Mouse (Mus musculus) stomach, embryonic 16.5 days (tissue): ENCODE data around the gene Scamp2. TPM values are rescaled to one million over a fixed set of nuclear protein-coding genes. Genes with fewer than 3 reads are reported as not detected.
A peak's percentile ranks its signal among the peaks of the same experiment; 100 is the strongest.

Experiments used
- ATAC-seq: fragments of 200-750 bp; cut with Nextera tagmentation; 2 replicates; pipeline ENCODE4 v1.8.0; 2017; ENCODE audit warnings: moderate number of reproducible peaks, moderate TSS enrichment; ENCODE audit not compliant: insufficient read depth, low FRiP score
- H3K27ac ChIP-seq: fragments of 300-500 bp; sonication (generic); 2 replicates; pipeline ENCODE4 v1.5.1; 2014; ENCODE audit warnings: low read length
- H3K27me3 ChIP-seq: fragments of 300-500 bp; sonication (generic); 2 replicates; pipeline ENCODE4 v1.6.1; 2014; ENCODE audit warnings: low read length, control low read depth, mixed read lengths; ENCODE audit not compliant: control insufficient read depth, insufficient read depth
- H3K36me3 ChIP-seq: fragments of 300-500 bp; sonication (generic); 2 replicates; pipeline ENCODE4 v1.6.1; 2014; ENCODE audit warnings: low read length; ENCODE audit not compliant: control insufficient read depth, insufficient read depth
- H3K4me1 ChIP-seq: fragments of 300-500 bp; sonication (generic); 2 replicates; pipeline ENCODE4 v1.6.1; 2014; ENCODE audit warnings: low read length, control low read depth, mixed read lengths; ENCODE audit not compliant: control insufficient read depth, insufficient read depth
- H3K4me2 ChIP-seq: fragments of 300-500 bp; sonication (generic); 2 replicates; pipeline ENCODE4 v1.6.1; 2014; ENCODE audit warnings: low read depth, low read length, mixed read lengths
- H3K4me3 ChIP-seq: fragments of 300-500 bp; sonication (generic); replicated peaks from 2 replicates; pipeline ENCODE4 v1.5.1; 2014; ENCODE audit warnings: mild to moderate bottlenecking, low read length
- H3K9ac ChIP-seq: fragments of 300-500 bp; sonication (generic); 2 replicates; pipeline ENCODE4 v1.6.1; 2014; ENCODE audit warnings: low read length
- H3K9me3 ChIP-seq: fragments of 300-500 bp; sonication (generic); replicated peaks from 2 replicates; pipeline ENCODE4 v1.6.1; 2016; ENCODE audit warnings: low read length, control low read depth; ENCODE audit not compliant: control insufficient read depth
- WGBS: fragments of 180-500 bp; shearing (Covaris S2); extraction: QIAGEN DNeasy Blood & Tissue Kit; methylation state at CpG from one replicate; pipeline ENCODE4 v1.1.7; 2014; 5-methylcytosine and 5-hydroxymethylcytosine counted together
- polyA plus RNA-seq: library from polyadenylated mRNA; unstranded; fragments of >200 nt; fragmentation: Nextera tagmentation; extraction: Ambion mirVana; gene quantifications from 2 replicates; pipeline ENCODE4 v1.2.1, GENCODE M21; 2015

Scamp2 gene
- polyA plus RNA-seq, 1 experiment from 2014 or later = 98.7 TPM

- no peak for ATAC-seq
- Histone ChIP-seq H3K27ac (no peak overlapping the region), H3K9ac (no peak overlapping the region), H3K9me3 (no peaks in the 10 kb centered on the region), H3K36me3 (no peaks in the 10 kb centered on the region), H3K4me3 (no peak overlapping the region), H3K27me3 (no peaks in the 10 kb centered on the region), H3K4me2 (no peak overlapping the region), H3K4me1 (peaks cover 11% of the 10 kb centered on the region)
- WGBS = 58% methylated on average over 2 of the region's 2 CpGs
These were observed 35.2 kb upstream of the Scamp2 start for GRCm38 (mm10) chr9:57525516-57525915.

GRCm38 (mm10) chr9:57526435-57526834 lies 34.3 kb upstream of the Scamp2 start:
- Histone ChIP-seq H3K4me1 (peaks cover 11% of the 10 kb centered on the region), H3K4me2 (no peak overlapping the region), H3K9ac (no peak overlapping the region), H3K36me3 (no peaks in the 10 kb centered on the region), H3K9me3 (no peaks in the 10 kb centered on the region), H3K27me3 (no peaks in the 10 kb centered on the region), H3K4me3 (no peak overlapping the region), H3K27ac (no peak overlapping the region)
- ATAC-seq = no peak

GRCm38 (mm10) chr9:57531946-57532345 lies 28.8 kb upstream of the Scamp2 start:
- WGBS = 74% methylated on average over 1 of the region's 1 CpGs
- Histone ChIP-seq H3K36me3 (no peaks in the 10 kb centered on the region), H3K4me1 (no peaks in the 10 kb centered on the region), H3K4me2 (no peak overlapping the region), H3K27ac (no peak overlapping the region), H3K9ac (no peak overlapping the region), H3K27me3 (no peaks in the 10 kb centered on the region), H3K4me3 (no peak overlapping the region), H3K9me3 (no peaks in the 10 kb centered on the region)
- ATAC-seq = no peak

GRCm38 (mm10) chr9:57536362-57536761 lies 24.4 kb upstream of the Scamp2 start:
- H3K9ac ChIP-seq = no peak overlapping the region
- no peaks in the 10 kb centered on the region for H3K27me3 ChIP-seq
- no peaks in the 10 kb centered on the region for H3K36me3 ChIP-seq
- 82% methylated on average over 5 of the region's 5 CpGs for WGBS
- peak overlapping the region; percentile 70 for H3K4me2 ChIP-seq
- H3K4me3 ChIP-seq = peak overlapping the region; percentile 59; the same call in 1 of the 2 replicates
- peaks cover 10% of the 10 kb centered on the region for H3K4me1 ChIP-seq
- H3K9me3 ChIP-seq = no peaks in the 10 kb centered on the region
- H3K27ac ChIP-seq = no peak overlapping the region
- ATAC-seq = no peak

GRCm38 (mm10) chr9:57537044-57537727 lies 23.6 kb upstream of the Scamp2 start, which contains the start of gene Fam219b:
Gene Fam219b (plus strand): TSS chr9:57537528.
- no peaks in the 10 kb centered on the region for H3K9me3 ChIP-seq

GRCm38 (mm10) chr9:57537728-57538181 lies 23.0 kb upstream of the Scamp2 start:
- H3K4me3 ChIP-seq = peak overlapping the region; percentile 59
- H3K9me3 ChIP-seq = no peaks in the 10 kb centered on the region
- peak overlapping the region; percentile 78 for H3K27ac ChIP-seq
- H3K27me3 ChIP-seq = no peaks in the 10 kb centered on the region
- WGBS = 1% methylated on average over 24 of the region's 24 CpGs
- peak overlapping the region; percentile 70 for H3K4me2 ChIP-seq
- H3K9ac ChIP-seq = peak overlapping the region; percentile 91
- H3K36me3 ChIP-seq = no peaks in the 10 kb centered on the region
- no peak for ATAC-seq
- peaks cover 13% of the 10 kb centered on the region for H3K4me1 ChIP-seq

More at GRCm38 (mm10) chr9:57537044-57537727, 23.6 kb upstream of the Scamp2 start, which contains the start of gene Fam219b:
- peaks cover 13% of the 10 kb centered on the region for H3K4me1 ChIP-seq
- no peaks in the 10 kb centered on the region for H3K27me3 ChIP-seq
- H3K36me3 ChIP-seq = no peaks in the 10 kb centered on the region
- H3K27ac ChIP-seq = peak within 1 kb of the TSS; percentile 78
- H3K9ac ChIP-seq = peak within 1 kb of the TSS; percentile 91
- 1% methylated on average over 45 of the region's 45 CpGs for WGBS
- ATAC-seq = peak; percentile 92
- peak within 1 kb of the TSS; percentile 59 for H3K4me3 ChIP-seq
- H3K4me2 ChIP-seq = peak within 1 kb of the TSS; percentile 70

GRCm38 (mm10) chr9:57539550-57539949 lies 21.2 kb upstream of the Scamp2 start:
- Histone ChIP-seq H3K9ac (no peak overlapping the region), H3K4me1 (peaks cover 13% of the 10 kb centered on the region), H3K27ac (no peak overlapping the region), H3K27me3 (no peaks in the 10 kb centered on the region), H3K4me2 (no peak overlapping the region), H3K9me3 (no peaks in the 10 kb centered on the region), H3K4me3 (no peak overlapping the region), H3K36me3 (0 out of 2 replicates have a peak, but pooled peaks cover 3% of the 10 kb centered on the region)
- ATAC-seq = no peak
- WGBS = 75% methylated on average over 2 of the region's 2 CpGs

GRCm38 (mm10) chr9:57541312-57541711 lies 19.4 kb upstream of the Scamp2 start:
- no peak for ATAC-seq
- 0 out of 2 replicates have a peak, but pooled peaks cover 3% of the 10 kb centered on the region for H3K36me3 ChIP-seq
- no peaks in the 10 kb centered on the region for H3K27me3 ChIP-seq
- H3K9me3 ChIP-seq = no peaks in the 10 kb centered on the region
- H3K9ac ChIP-seq = no peak overlapping the region
- H3K4me3 ChIP-seq = no peak overlapping the region
- no peak overlapping the region for H3K4me2 ChIP-seq
- peaks cover 13% of the 10 kb centered on the region for H3K4me1 ChIP-seq
- WGBS = 0% methylated on average over 1 of the region's 1 CpGs
- H3K27ac ChIP-seq = no peak overlapping the region

- 71% methylated on average over 3 of the region's 3 CpGs for WGBS
- H3K4me3 ChIP-seq = no peak overlapping the region
- no peak for ATAC-seq
These were observed 16.8 kb upstream of the Scamp2 start for GRCm38 (mm10) chr9:57543951-57544350.

More at GRCm38 (mm10) chr9:57543951-57544350, 16.8 kb upstream of the Scamp2 start:
- no peak overlapping the region for H3K9ac ChIP-seq
- H3K4me1 ChIP-seq = peaks cover 8% of the 10 kb centered on the region; the same call in 1 of the 2 replicates
- peaks cover 7% of the 10 kb centered on the region; the same call in 1 of the 2 replicates for H3K36me3 ChIP-seq
- no peak overlapping the region for H3K27ac ChIP-seq
- H3K27me3 ChIP-seq = no peaks in the 10 kb centered on the region
- no peak overlapping the region for H3K4me2 ChIP-seq
- no peaks in the 10 kb centered on the region for H3K9me3 ChIP-seq
